Mouse (Mus musculus) limb, embryonic 13.5 days (tissue): Measurements from ENCODE around the gene Mndal. TPM values are rescaled to one million over a fixed set of nuclear protein-coding genes. Genes with fewer than 3 reads are reported as not detected.
"Not testable (repeated sequence)": the region's sequence is repeated elsewhere in the genome, so short reads cannot be mapped to it uniquely, and the experiment has no call there.

Experiments
- ATAC-seq: fragments of 200-750 bp; cut with Nextera tagmentation; 2 replicates; pipeline ENCODE4 v1.8.0; 2017; ENCODE audit warnings: low read depth, moderate number of reproducible peaks, moderate TSS enrichment; ENCODE audit not compliant: low FRiP score
- H3K27ac ChIP-seq: fragments of 300-500 bp; sonication (generic); 2 replicates; pipeline ENCODE4 v1.5.1; 2015; ENCODE audit warnings: inconsistent platforms, mild to moderate bottlenecking, moderate library complexity
- H3K27me3 ChIP-seq: fragments of 300-500 bp; sonication (generic); 2 replicates; pipeline ENCODE4 v1.6.1; 2015; ENCODE audit warnings: mild to moderate bottlenecking, inconsistent platforms
- H3K36me3 ChIP-seq: fragments of 300-500 bp; sonication (generic); 2 replicates; pipeline ENCODE4 v1.6.1; 2015; ENCODE audit warnings: inconsistent platforms, mild to moderate bottlenecking, moderate library complexity
- H3K4me1 ChIP-seq: fragments of 300-500 bp; sonication (generic); 2 replicates; pipeline ENCODE4 v1.6.1; 2015; ENCODE audit warnings: inconsistent platforms
- H3K4me2 ChIP-seq: fragments of 300-500 bp; sonication (generic); replicated peaks from 2 replicates; pipeline ENCODE4 v1.6.1; 2015; ENCODE audit warnings: inconsistent platforms, mild to moderate bottlenecking, moderate library complexity
- H3K4me3 ChIP-seq: fragments of 300-500 bp; sonication (generic); 2 replicates; pipeline ENCODE4 v1.5.1; 2015; ENCODE audit warnings: moderate library complexity, mild to moderate bottlenecking, inconsistent platforms
- H3K9ac ChIP-seq: fragments of 300-500 bp; sonication (generic); 2 replicates; pipeline ENCODE4 v1.6.1; 2015; ENCODE audit warnings: mild to moderate bottlenecking, inconsistent platforms
- H3K9me3 ChIP-seq: fragments of 300-500 bp; sonication (generic); 2 replicates; pipeline ENCODE4 v1.6.1; 2016; ENCODE audit warnings: inconsistent platforms
- WGBS: fragments of 180-500 bp; shearing (Covaris S2); methylation state at CpG from one replicate; pipeline ENCODE4 v1.1.7; 2015; 5-methylcytosine and 5-hydroxymethylcytosine counted together
- polyA plus RNA-seq: library from polyadenylated mRNA; unstranded; fragments of >200 nt; fragmentation: Nextera tagmentation; extraction: Ambion mirVana; gene quantifications from 2 replicates; pipeline ENCODE4 v1.2.1, GENCODE M21; 2015

Gene Mndal
- polyA plus RNA-seq, 1 experiment from 2014 or later: 1.1 TPM

- not testable (repeated sequence) for H3K4me1 ChIP-seq, ATAC-seq, H3K4me2 ChIP-seq, H3K9ac ChIP-seq, H3K27ac ChIP-seq, H3K36me3 ChIP-seq, H3K27me3 ChIP-seq, H3K9me3 ChIP-seq, H3K4me3 ChIP-seq
- 82% methylated on average over 2 of the region's 2 CpGs for WGBS
Measured at GRCm38 (mm10) chr1:173802689-173803281, 139.5 kb downstream of the Mndal start.

GRCm38 (mm10) chr1:173802207-173802606 lies 140.1 kb downstream of the Mndal start:
- not testable (repeated sequence) for H3K4me3 ChIP-seq, H3K9ac ChIP-seq, H3K27me3 ChIP-seq, H3K9me3 ChIP-seq, H3K36me3 ChIP-seq, ATAC-seq, H3K27ac ChIP-seq, H3K4me2 ChIP-seq, H3K4me1 ChIP-seq
- 66% methylated on average over 3 of the region's 3 CpGs for WGBS

GRCm38 (mm10) chr1:173801791-173802190 lies 140.5 kb downstream of the Mndal start:
- not testable (repeated sequence) for ATAC-seq, H3K27ac ChIP-seq
- 86% methylated on average over 2 of the region's 2 CpGs for WGBS

More at GRCm38 (mm10) chr1:173801791-173802190, 140.5 kb downstream of the Mndal start:
- not testable (repeated sequence) for H3K4me3 ChIP-seq, H3K36me3 ChIP-seq, H3K4me2 ChIP-seq, H3K27me3 ChIP-seq, H3K9ac ChIP-seq, H3K9me3 ChIP-seq, H3K4me1 ChIP-seq

Other genes starting within 250 kb of the Mndal start
- gene Ifi207, start 200.7 kb downstream of the Mndal start, polyA plus RNA-seq: 0.52 and 0.78 TPM in 2 replicates
- gene Ifi204, start 175.5 kb downstream of the Mndal start, polyA plus RNA-seq: 1.3 and 1.4 TPM in 2 replicates
- 0.48 and 0.72 TPM in 2 replicates for gene Ifi211, start 29.4 kb downstream of the Mndal start, polyA plus RNA-seq
- gene Ifi203, start 181 bp upstream of the Mndal start, polyA plus RNA-seq: 0.70 and 0.78 TPM in 2 replicates
- gene Ifi202b, start 40.3 kb upstream of the Mndal start, polyA plus RNA-seq: 0.57 and 0.60 TPM in 2 replicates
- gene Ifi205, start 89.3 kb upstream of the Mndal start, polyA plus RNA-seq: 0.22 and 0.29 TPM in 2 replicates
- 0.05 TPM in 1 of 2 replicates, not detected in the other for gene Olfr433, start 98.2 kb upstream of the Mndal start, polyA plus RNA-seq
- gene Olfr432, start 106.7 kb upstream of the Mndal start, polyA plus RNA-seq: not detected in 2 replicates
- gene Olfr430, start 124.1 kb upstream of the Mndal start, polyA plus RNA-seq: not detected in 2 replicates
- gene Olfr429, start 141.8 kb upstream of the Mndal start, polyA plus RNA-seq: not detected in 2 replicates
- not detected in 2 replicates for gene Olfr427, start 154.4 kb upstream of the Mndal start, polyA plus RNA-seq
- not detected in 2 replicates for gene Olfr231, start 178.7 kb upstream of the Mndal start, polyA plus RNA-seq
- not detected in 2 replicates for gene Olfr424, start 189.0 kb upstream of the Mndal start, polyA plus RNA-seq
- not detected in 2 replicates for gene Olfr420, start 213.1 kb upstream of the Mndal start, polyA plus RNA-seq
- gene Spta1, start 230.3 kb upstream of the Mndal start, polyA plus RNA-seq: 0.27 and 0.59 TPM in 2 replicates